Mouse (Mus musculus) CH12.LX (cell line): ENCODE data around the gene Btbd7.

ENCODE experiments used
- CTCF ChIP-seq, 2 experiments: IDR thresholded peaks in 1 of 2; conservative IDR thresholded peaks in 1 of 2; 2 replicates each; pipeline ENCODE4 v1.5.1; 2011 to 2012; ENCODE audit warnings: low read depth in 2 of 2, low read length in 2 of 2, improper control_type of control experiment in 1 of 2, inconsistent platforms in 1 of 2, mild to moderate bottlenecking in 1 of 2, moderate library complexity in 1 of 2
- POLR2A ChIP-seq: IDR thresholded peaks from 2 replicates; pipeline ENCODE4 v1.6.1; 2011; ENCODE audit warnings: low read depth, mild to moderate bottlenecking, improper control_type of control experiment, low read length
- RCOR1 ChIP-seq: conservative IDR thresholded peaks from 2 replicates; pipeline ENCODE4 v1.6.1; 2012; ENCODE audit warnings: low read depth, mild to moderate bottlenecking, inconsistent platforms, low read length, improper control_type of control experiment
- SMC3 ChIP-seq: IDR thresholded peaks from 2 replicates; pipeline ENCODE4 v1.6.1; 2011; ENCODE audit warnings: low read depth, low read length, improper control_type of control experiment
- TBP ChIP-seq: conservative IDR thresholded peaks from 2 replicates; pipeline ENCODE4 v1.6.1; 2011; ENCODE audit warnings: low read depth, low read length, improper control_type of control experiment
- UBTF ChIP-seq: IDR thresholded peaks from 2 replicates; pipeline ENCODE4 v1.6.1; 2012; ENCODE audit warnings: low read depth, mild to moderate bottlenecking, inconsistent platforms, low read length, improper control_type of control experiment, moderate library complexity

DNA sequence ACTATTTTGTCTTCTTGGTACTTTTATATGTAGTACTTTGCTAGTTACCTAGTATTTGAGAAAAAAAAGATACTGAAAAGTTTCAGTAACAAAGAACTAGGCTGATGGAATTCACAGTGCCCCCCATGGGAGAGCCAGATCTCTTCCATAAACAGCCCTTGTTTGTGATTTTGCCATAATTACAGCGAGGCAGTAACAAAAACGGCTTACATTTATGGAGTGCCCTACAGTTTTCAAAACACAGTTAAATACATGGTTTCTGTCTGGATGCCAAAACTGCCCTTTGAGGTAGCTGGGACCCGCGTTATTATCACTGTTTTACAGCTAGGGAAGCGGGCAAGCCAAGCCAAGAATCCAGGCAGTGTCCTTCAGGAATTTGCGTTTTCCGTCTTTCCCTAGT lies 630 bp upstream of the Btbd7 start:
- TF ChIP-seq SMC3, result no peak
- no peak for TF ChIP-seq CTCF (conservative IDR thresholded peaks at IDR 0.05 in 1 of 2, IDR thresholded peaks at IDR 0.05 in 1 of 2; ENCODE audit: low read depth in 2 of 2, low read length in 2 of 2)
- no peak for TF ChIP-seq POLR2A
- TF ChIP-seq RCOR1, result no peak
- no peak for TF ChIP-seq TBP
- TF ChIP-seq UBTF, result no peak
